Mouse (Mus musculus) limb, embryonic 14.5 days (tissue): Measurements from ENCODE around the gene D430019H16Rik. TPM values are rescaled to one million over a fixed set of nuclear protein-coding genes. Genes with fewer than 3 reads are reported as not detected.

ENCODE experiments used
- ATAC-seq: fragments of 200-750 bp; cut with Nextera tagmentation; 2 replicates; pipeline ENCODE4 v1.8.0; 2017; ENCODE audit warnings: low read depth, moderate number of reproducible peaks, moderate TSS enrichment; ENCODE audit not compliant: low FRiP score
- DNase-seq: peaks from one replicate; pipeline ENCODE4 v3.0.0-alpha.2; 2015; ENCODE audit warnings: low spot score
- H3K27ac ChIP-seq: fragments of 300-500 bp; sonication (generic); replicated peaks from 2 replicates; pipeline ENCODE4 v1.5.1; 2014; ENCODE audit warnings: low read depth, mild to moderate bottlenecking, low read length, moderate library complexity, mixed read lengths
- H3K27me3 ChIP-seq: fragments of 300-500 bp; sonication (generic); 2 replicates; pipeline ENCODE4 v1.6.1; 2014; ENCODE audit warnings: low read length, mixed read lengths; ENCODE audit not compliant: control insufficient read depth, insufficient read depth
- H3K36me3 ChIP-seq: fragments of 300-500 bp; sonication (generic); 2 replicates; pipeline ENCODE4 v1.6.1; 2014; ENCODE audit warnings: mild to moderate bottlenecking, low read length, moderate library complexity, mixed read lengths; ENCODE audit not compliant: control insufficient read depth, insufficient read depth
- H3K4me1 ChIP-seq: fragments of 300-500 bp; sonication (generic); 2 replicates; pipeline ENCODE4 v1.6.1; 2014; ENCODE audit warnings: antibody characterized with exemption, low read length, mixed read lengths; ENCODE audit not compliant: control insufficient read depth, insufficient read depth
- H3K4me2 ChIP-seq: fragments of 300-500 bp; sonication (generic); replicated peaks from 2 replicates; pipeline ENCODE4 v1.6.1; 2014; ENCODE audit warnings: low read depth, mild to moderate bottlenecking, low read length, moderate library complexity; ENCODE audit not compliant: severe bottlenecking
- H3K4me3 ChIP-seq: fragments of 300-500 bp; sonication (generic); replicated peaks from 2 replicates; pipeline ENCODE4 v1.5.1; 2014; ENCODE audit warnings: low read length
- H3K9ac ChIP-seq: fragments of 300-500 bp; sonication (generic); 2 replicates; pipeline ENCODE4 v1.6.1; 2014; ENCODE audit warnings: mild to moderate bottlenecking, low read depth, low read length, moderate library complexity; ENCODE audit not compliant: severe bottlenecking
- H3K9me3 ChIP-seq: fragments of 300-500 bp; sonication (generic); 2 replicates; pipeline ENCODE4 v1.6.1; 2016; ENCODE audit warnings: low read length; ENCODE audit not compliant: control insufficient read depth
- POLR2A ChIP-seq: fragments of 200-500 bp; IDR thresholded peaks from 2 replicates; pipeline ENCODE4 v1.8.0; 2012; ENCODE audit warnings: inconsistent platforms, mild to moderate bottlenecking, moderate library complexity, borderline replicate concordance; ENCODE audit not compliant: insufficient read depth, insufficient read length; ENCODE audit errors: extremely low read depth
- WGBS: fragments of 180-500 bp; shearing (Covaris S2); extraction: QIAGEN DNeasy Blood & Tissue Kit; methylation state at CpG from one replicate; pipeline ENCODE4 v1.1.7; 2014; 5-methylcytosine and 5-hydroxymethylcytosine counted together
- polyA plus RNA-seq, 2 experiments: library from polyadenylated mRNA; depleted of rRNA in 1 of 2; stranded (reverse) in 1 of 2; unstranded in 1 of 2; fragments of >200 nt; fragmentation: Nextera tagmentation in 1 of 2; extraction: Ambion mirVana in 1 of 2; gene quantifications; 2 replicates each; pipeline versions ENCODE4 v1.2.1 to v1.2.3; 2012 to 2014

The D430019H16Rik gene
- polyA plus RNA-seq, 2 experiments, result 4.2 to 19.3 TPM

DNA sequence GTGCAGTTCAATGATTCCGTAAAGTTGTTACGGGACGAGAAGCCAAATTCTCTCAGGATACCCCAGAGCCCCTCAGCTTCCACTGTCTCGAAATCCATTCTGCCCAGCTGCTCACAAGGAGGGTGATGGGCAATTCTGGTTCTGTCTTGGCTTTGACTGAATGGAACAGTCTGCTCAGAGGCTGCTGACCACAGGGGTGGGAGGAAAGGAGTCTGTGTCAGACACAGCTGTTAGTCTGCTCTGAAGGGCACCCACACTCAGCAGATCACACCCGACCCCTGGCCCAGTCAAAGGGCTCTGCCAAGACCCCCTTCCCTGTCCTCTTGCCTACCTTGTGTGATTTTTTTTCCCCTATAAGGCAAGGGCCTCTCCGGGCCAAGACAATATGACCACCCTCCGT lies 44.8 kb downstream of the D430019H16Rik start:
- peak; percentile 41; the same call in 1 of the 2 replicates for ATAC-seq

DNA sequence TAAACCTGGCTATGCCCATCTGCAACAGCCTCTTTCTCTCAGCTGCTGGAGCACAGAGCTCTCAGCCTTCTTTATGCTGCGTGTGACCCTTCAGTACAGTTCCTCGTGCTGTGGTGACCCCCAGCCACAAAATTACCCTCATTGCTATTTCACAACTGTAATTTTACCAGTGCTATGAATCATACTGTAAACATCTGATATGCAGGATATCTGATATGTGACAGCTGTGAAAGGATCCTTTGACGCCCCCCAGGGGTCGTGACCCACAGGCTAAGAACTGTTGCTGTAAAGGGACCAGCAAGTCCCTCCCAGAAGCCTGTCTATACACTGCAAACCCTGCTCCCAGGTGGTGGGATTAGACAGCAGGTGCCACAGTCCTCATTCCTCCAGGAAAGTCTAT lies 45.2 kb downstream of the D430019H16Rik start:
- Histone ChIP-seq H3K4me2 (no peak overlapping the region), H3K4me1 (peaks cover 6% of the 10 kb centered on the region; the same call in 1 of the 2 replicates), H3K4me3 (no peak overlapping the region), H3K9me3 (no peaks in the 10 kb centered on the region), H3K36me3 (no peaks in the 10 kb centered on the region), H3K9ac (no peak overlapping the region), H3K27ac (no peak overlapping the region), H3K27me3 (no peaks in the 10 kb centered on the region)
- no peak for TF ChIP-seq POLR2A
- 60% methylated on average over 4 of the region's 4 CpGs for WGBS
- ATAC-seq, result peak; percentile 23; the same call in 1 of the 2 replicates
- no peak for DNase-seq

More for the DNA sequence above, 44.8 kb downstream of the D430019H16Rik start:
- no peak for TF ChIP-seq POLR2A
- no peak for DNase-seq
- H3K4me1 ChIP-seq, result peaks cover 6% of the 10 kb centered on the region; the same call in 1 of the 2 replicates
- no peaks in the 10 kb centered on the region for H3K36me3 ChIP-seq
- WGBS, result 75% methylated on average over 7 of the region's 7 CpGs
- H3K4me3 ChIP-seq, result no peak overlapping the region
- no peak overlapping the region for H3K9ac ChIP-seq
- H3K27ac ChIP-seq, result no peak overlapping the region
- H3K9me3 ChIP-seq, result no peaks in the 10 kb centered on the region
- H3K4me2 ChIP-seq, result no peak overlapping the region
- no peaks in the 10 kb centered on the region for H3K27me3 ChIP-seq

DNA sequence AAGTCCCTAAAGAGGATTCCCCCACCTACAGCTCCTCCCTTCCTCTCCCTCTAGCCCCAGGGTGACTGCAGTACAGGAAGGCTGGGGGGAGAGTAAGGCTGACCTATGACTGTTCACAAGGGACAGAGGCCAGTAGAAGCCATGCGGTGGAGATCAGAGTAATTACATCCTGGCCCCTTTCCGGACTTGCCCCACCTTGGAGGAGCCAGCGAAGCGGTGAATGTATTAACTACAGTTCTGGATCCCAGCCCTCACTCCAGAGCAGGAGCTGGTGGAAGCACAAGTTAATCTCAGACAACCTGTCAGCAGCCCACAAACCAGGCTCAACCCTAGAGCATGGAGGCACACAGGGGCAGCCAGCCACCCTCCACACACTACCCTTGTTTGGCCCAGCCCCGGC lies 47.3 kb downstream of the D430019H16Rik start:
- no peaks in the 10 kb centered on the region for H3K36me3 ChIP-seq
- DNase-seq (no peak), ATAC-seq (no peak)
- 48% methylated on average over 5 of the region's 5 CpGs for WGBS
- H3K4me2 ChIP-seq, result no peak overlapping the region
- H3K27me3 ChIP-seq, result no peaks in the 10 kb centered on the region
- no peak overlapping the region for H3K4me3 ChIP-seq
- peaks cover 6% of the 10 kb centered on the region; the same call in 1 of the 2 replicates for H3K4me1 ChIP-seq
- no peaks in the 10 kb centered on the region for H3K9me3 ChIP-seq
- TF ChIP-seq POLR2A, result no peak
- H3K27ac ChIP-seq, result peak overlapping the region; percentile 52; the same call in 1 of the 2 replicates
- H3K9ac ChIP-seq, result no peak overlapping the region

DNA sequence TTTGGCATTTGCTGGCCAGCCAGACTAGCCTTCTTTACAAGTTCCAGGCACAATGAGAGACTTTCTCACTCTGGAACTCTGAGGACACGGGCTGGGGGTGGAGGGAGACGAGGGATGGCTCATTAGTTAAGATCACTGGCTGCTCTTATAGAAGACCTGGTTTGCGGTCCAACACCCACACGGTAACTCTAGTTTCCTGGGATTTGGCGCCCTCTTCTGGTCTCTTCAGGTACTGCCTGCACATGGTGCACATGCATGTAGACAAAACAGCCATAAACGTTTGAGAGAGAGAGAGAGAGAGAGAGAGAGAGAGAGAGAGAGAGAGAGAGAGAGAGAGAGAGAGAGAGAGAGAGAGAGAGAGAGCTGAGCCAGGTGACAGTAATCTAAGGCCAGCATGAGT lies 51.1 kb downstream of the D430019H16Rik start:
- Histone ChIP-seq H3K4me2 (no peak overlapping the region), H3K9ac (no peak overlapping the region), H3K36me3 (no peaks in the 10 kb centered on the region), H3K4me3 (no peak overlapping the region), H3K9me3 (no peaks in the 10 kb centered on the region), H3K27ac (no peak overlapping the region), H3K27me3 (no peaks in the 10 kb centered on the region), H3K4me1 (peaks cover 8% of the 10 kb centered on the region; the same call in 1 of the 2 replicates)
- ATAC-seq (no peak), DNase-seq (no peak)
- WGBS, result 60% methylated on average over 6 of the region's 6 CpGs
- no peak for TF ChIP-seq POLR2A

DNA sequence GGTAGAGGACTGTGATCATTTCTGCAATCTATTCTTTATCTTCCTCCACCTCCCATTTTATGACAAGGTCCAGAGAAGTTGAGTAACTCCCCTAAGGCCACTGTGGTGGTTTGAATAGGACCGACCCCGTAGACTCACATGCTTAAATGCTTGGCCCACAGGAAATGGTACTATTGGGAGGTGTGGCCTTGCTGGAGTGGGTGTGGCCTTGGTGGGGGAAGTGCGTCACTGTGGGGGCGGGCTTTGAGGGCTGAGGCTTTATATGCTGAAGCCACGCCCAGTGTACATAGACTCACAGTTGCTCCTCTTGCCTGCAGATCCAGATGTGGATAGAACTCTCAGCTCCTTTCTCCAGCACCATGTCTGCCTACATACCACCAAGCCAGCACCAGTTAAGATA lies 57.5 kb downstream of the D430019H16Rik start:
- Histone ChIP-seq H3K9ac (no peak overlapping the region), H3K27me3 (no peaks in the 10 kb centered on the region), H3K4me3 (no peak overlapping the region), H3K4me1 (peaks cover 5% of the 10 kb centered on the region; the same call in 1 of the 2 replicates), H3K4me2 (no peak overlapping the region), H3K27ac (no peak overlapping the region), H3K36me3 (no peaks in the 10 kb centered on the region), H3K9me3 (no peaks in the 10 kb centered on the region)
- no peak for TF ChIP-seq POLR2A
- ATAC-seq (no peak), DNase-seq (no peak)
- 90% methylated on average over 5 of the region's 5 CpGs for WGBS
